Mouse (Mus musculus) duodenum, adult 2 months (tissue): Measurements from ENCODE around the gene Frmd4a. TPM values are rescaled to one million over a fixed set of nuclear protein-coding genes. Genes with fewer than 3 reads are reported as not detected.

ENCODE experiments used
- polyA plus RNA-seq: library from polyadenylated mRNA; depleted of rRNA; stranded (reverse); fragments of >200 nt; gene quantifications from 2 replicates; pipeline ENCODE4 v1.2.3, GENCODE M21; 2012; ENCODE audit warnings: low replicate concordance; rRNA removed

Frmd4a gene
- 1.7 and 4.2 TPM in 2 replicates for polyA plus RNA-seq

GRCm38 (mm10) chr2:4017528-4018288, at the start of gene Frmd4a:
Gene Frmd4a (plus strand): TSS chr2:4017717.

GRCm38 (mm10) chr2:4651500-4652285, 634.2 kb downstream of the Frmd4a start, which contains the start of gene Prpf18:
Gene Prpf18 (minus strand): TSS chr2:4652113.

